ENCODE assay signal across 9 mouse cellular contexts in the genomic region with DNA sequence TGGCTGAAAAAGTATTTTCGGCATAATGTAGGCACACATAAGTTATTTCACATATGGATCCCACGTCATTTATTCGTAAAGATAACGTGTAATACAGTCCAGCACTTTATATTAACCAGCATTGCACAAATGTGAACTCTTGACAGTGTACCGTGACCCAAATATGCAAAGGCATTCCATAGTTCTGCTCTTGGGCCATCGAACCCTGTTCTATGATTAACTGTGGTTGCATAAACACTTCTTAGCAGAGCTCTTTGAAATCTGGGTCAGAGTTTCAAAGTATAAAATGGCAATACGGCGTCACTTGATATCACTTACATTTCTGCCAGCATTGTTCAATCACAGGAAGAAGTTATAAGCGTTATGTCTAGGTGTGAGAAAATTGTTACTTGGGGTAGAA. TPM values are rescaled to one million over a fixed set of nuclear protein-coding genes. Genes with fewer than 3 reads are reported as not detected.
A peak's percentile ranks its signal among the peaks of the same experiment; 100 is the strongest.
DNase-seq lines count a peak whose midpoint lies in the region; ATAC-seq and TF ChIP-seq lines count a peak whose summit lies in the region.
"Had no signal": no experiment of that assay in that cellular context is flagged by ENCODE, and none has a peak within 500 bp of the region (broad histone marks: within the 10 kb centered on the region; RNA-seq: fewer than 3 reads in every experiment).

No protein-coding gene starts in this region.

- no peaks in the 10 kb centered on the region for H3K27me3 ChIP-seq in lung, embryonic 15.5 days
- no peaks in the 10 kb centered on the region for H3K27me3 ChIP-seq in forebrain, embryonic 11.5 days (ENCODE audit: control insufficient read depth, insufficient read depth, low read length)
- H3K27me3 ChIP-seq in limb, embryonic 12.5 days, result no peaks in the 10 kb centered on the region
- H3K27me3 ChIP-seq in small intestine, adult 2 months (ENCODE audit: control insufficient read depth, insufficient read depth, low read length), result no peaks in the 10 kb centered on the region

- H3K27ac ChIP-seq in lung, embryonic 15.5 days, result peak overlapping the region; percentile 82; the same call in 1 of the 2 replicates
- no peak overlapping the region for H3K27ac ChIP-seq in forebrain, embryonic 11.5 days (ENCODE audit: low read depth, low read length)
- H3K27ac ChIP-seq in limb, embryonic 12.5 days, result no peak overlapping the region
- peak overlapping the region; percentile 84 for H3K27ac ChIP-seq in small intestine, adult 2 months (ENCODE audit: insufficient read depth, low read depth, low read length)

- peaks cover 24% of the 10 kb centered on the region for H3K4me1 ChIP-seq in lung, embryonic 15.5 days
- H3K4me1 ChIP-seq in forebrain, embryonic 11.5 days (replicated peaks; ENCODE audit: control insufficient read depth, insufficient read depth, low read length), result 0 out of 2 replicates have a peak, but pooled peaks cover 4% of the 10 kb centered on the region
- peaks cover 26% of the 10 kb centered on the region for H3K4me1 ChIP-seq in limb, embryonic 12.5 days (replicated peaks)
- peaks cover 10% of the 10 kb centered on the region; the same call in 1 of the 2 replicates for H3K4me1 ChIP-seq in small intestine, adult 2 months (ENCODE audit: control insufficient read depth, insufficient read depth, insufficient read length, low read length)

- H3K36me3 ChIP-seq in lung, embryonic 15.5 days, result no peaks in the 10 kb centered on the region; the same call in 1 of the 2 replicates
- H3K36me3 ChIP-seq in forebrain, embryonic 11.5 days (ENCODE audit: control insufficient read depth, insufficient read depth, low read length), result no peaks in the 10 kb centered on the region
- H3K36me3 ChIP-seq in limb, embryonic 12.5 days, result no peaks in the 10 kb centered on the region
- H3K36me3 ChIP-seq in small intestine, adult 2 months (ENCODE audit: control insufficient read depth, insufficient read depth, low read length), result no peaks in the 10 kb centered on the region

- DNase-seq in lung, postnatal 14 days, result no peak
- no peak for DNase-seq in forebrain, embryonic 11.5 days (ENCODE audit: low spot score)
- DNase-seq in adrenal gland, postnatal 14 days, result no peak
- DNase-seq in left cerebral cortex, postnatal 25 days (ENCODE audit: low spot score in 2 of 2), result no peak
- no peak for DNase-seq in adrenal gland, adult (ENCODE audit: inconsistent age in 2 of 2, low spot score in 1 of 2)
- DNase-seq: adrenal gland, postnatal 25 days had no signal

- intact Hi-C loops in left cerebral cortex, postnatal 25 days (cut with DNase I), result no loop called here

- 71% methylated on average over 9 of the region's 9 CpGs for WGBS in lung, embryonic 15.5 days
- WGBS in forebrain, embryonic 11.5 days, result 94% methylated on average over 9 of the region's 9 CpGs
- 87% methylated on average over 9 of the region's 9 CpGs for WGBS in limb, embryonic 12.5 days
- 28% methylated on average over 9 of the region's 9 CpGs for WGBS in small intestine, adult 2 months

- no peak for TF ChIP-seq CTCF in small intestine, adult 2 months (IDR thresholded peaks at IDR 0.05; ENCODE audit: extremely low read depth, insufficient read length, insufficient replicate concordance, low read depth, low read length)

- no peaks in the 10 kb centered on the region for H3K9me3 ChIP-seq in lung, embryonic 15.5 days
- H3K9me3 ChIP-seq in forebrain, embryonic 11.5 days (ENCODE audit: control insufficient read depth, low read length), result no peaks in the 10 kb centered on the region
- H3K9me3 ChIP-seq in limb, embryonic 12.5 days, result no peaks in the 10 kb centered on the region

- no peak for ATAC-seq in lung, embryonic 15.5 days (ENCODE audit: borderline replicate concordance, extremely low read depth, low FRiP score, low TSS enrichment)
- ATAC-seq in forebrain, embryonic 11.5 days (replicated peaks; ENCODE audit: low FRiP score), result no peak
- ATAC-seq in limb, embryonic 12.5 days (ENCODE audit: insufficient number of reproducible peaks, insufficient read depth, low FRiP score, low TSS enrichment, low read depth), result no peak

- peak overlapping the region; percentile 97 for H3K4me3 ChIP-seq in lung, embryonic 15.5 days
- no peak overlapping the region; the same call in 1 of the 2 replicates for H3K4me3 ChIP-seq in forebrain, embryonic 11.5 days (ENCODE audit: low read depth, low read length)
- H3K4me3 ChIP-seq in limb, embryonic 12.5 days (replicated peaks), result peak overlapping the region; percentile 98; the same call in 1 of the 2 replicates
- 0 out of 2 replicates have a peak overlapping the region, but pooled peaks have one; percentile 82 for H3K4me3 ChIP-seq in small intestine, adult 2 months (ENCODE audit: low read depth, low read length)

- peak overlapping the region; percentile 79 for H3K4me2 ChIP-seq in lung, embryonic 15.5 days
- H3K4me2 ChIP-seq in forebrain, embryonic 11.5 days (ENCODE audit: low read depth, low read length, severe bottlenecking), result peak overlapping the region; percentile 85; the same call in 1 of the 2 replicates
- H3K4me2 ChIP-seq in limb, embryonic 12.5 days, result peak overlapping the region; percentile 81

- TF ChIP-seq POLR2A in small intestine, adult 2 months (IDR thresholded peaks at IDR 0.05; ENCODE audit: low read depth, low read length), result no peak

- peak overlapping the region; percentile 96 for H3K9ac ChIP-seq in lung, embryonic 15.5 days
- peak overlapping the region; percentile 95; the same call in 1 of the 2 replicates for H3K9ac ChIP-seq in forebrain, embryonic 11.5 days (ENCODE audit: low read length)
- no peak overlapping the region for H3K9ac ChIP-seq in limb, embryonic 12.5 days (replicated peaks)

RNA-seq across cellular contexts. Expression of gene Ubqln1, which starts 0.9 kb away (rescaled TPM):
- polyA plus RNA-seq in lung, embryonic 15.5 days (2015; fragmentation: Nextera tagmentation; extraction: Ambion mirVana), result 99.4 and 101 TPM in 2 replicates
- 153 and 158 TPM in 2 replicates for polyA plus RNA-seq in forebrain, embryonic 11.5 days (2014; fragmentation: Nextera tagmentation; extraction: Ambion mirVana)
- polyA plus RNA-seq in limb, embryonic 12.5 days (2016; fragmentation: Nextera tagmentation; extraction: Ambion mirVana), result 137 and 141 TPM in 2 replicates
- polyA plus RNA-seq in small intestine, adult 2 months (2012; rRNA removed), result 62.3 and 118 TPM in 2 replicates
- total RNA-seq in adrenal gland, postnatal 14 days (2021), result 103 and 113 TPM in 2 replicates
- total RNA-seq in left cerebral cortex, postnatal 25 days (2021), result 100 to 1,000 TPM; 141 TPM

RNA-seq across cellular contexts. Expression of gene Idnk, which starts 58.9 kb away (rescaled TPM):
- polyA plus RNA-seq in lung, embryonic 15.5 days (2015; fragmentation: Nextera tagmentation; extraction: Ambion mirVana), result 34.9 and 36.2 TPM in 2 replicates
- 41.6 and 45.8 TPM in 2 replicates for polyA plus RNA-seq in forebrain, embryonic 11.5 days (2014; fragmentation: Nextera tagmentation; extraction: Ambion mirVana)
- 40.9 and 43.2 TPM in 2 replicates for polyA plus RNA-seq in limb, embryonic 12.5 days (2016; fragmentation: Nextera tagmentation; extraction: Ambion mirVana)
- polyA plus RNA-seq in small intestine, adult 2 months (2012; rRNA removed), result 7.9 and 18.1 TPM in 2 replicates
- 45.4 and 48.0 TPM in 2 replicates for total RNA-seq in adrenal gland, postnatal 14 days (2021)
- 10 to 100 TPM; 28.3 to 30.0 TPM for total RNA-seq in left cerebral cortex, postnatal 25 days (2021)

RNA-seq across cellular contexts. Expression of gene Gkap1, which starts 59.1 kb away (rescaled TPM):
- 22.7 and 23.6 TPM in 2 replicates for polyA plus RNA-seq in lung, embryonic 15.5 days (2015; fragmentation: Nextera tagmentation; extraction: Ambion mirVana)
- 44.9 and 48.5 TPM in 2 replicates for polyA plus RNA-seq in forebrain, embryonic 11.5 days (2014; fragmentation: Nextera tagmentation; extraction: Ambion mirVana)
- polyA plus RNA-seq in limb, embryonic 12.5 days (2016; fragmentation: Nextera tagmentation; extraction: Ambion mirVana), result 27.5 and 28.6 TPM in 2 replicates
- polyA plus RNA-seq in small intestine, adult 2 months (2012; rRNA removed), result 0.38 and 1.0 TPM in 2 replicates
- 41.8 and 42.0 TPM in 2 replicates for total RNA-seq in adrenal gland, postnatal 14 days (2021)
- 10 to 100 TPM; 16.8 to 18.3 TPM for total RNA-seq in left cerebral cortex, postnatal 25 days (2021)

Comparison
In these comparisons a context has a peak if more than half of its experiments do, and no peak if none do; other contexts are left out.
1. H3K27ac ChIP-seq: peak in lung, embryonic 15.5 days (single experiment) and small intestine, adult 2 months (single experiment); none in forebrain, embryonic 11.5 days (single experiment) and limb, embryonic 12.5 days (single experiment).
2. RNA of gene Gkap1, which starts 59.1 kb away (polyA plus RNA-seq): 44.9 to 48.5 TPM in forebrain, embryonic 11.5 days, 27.5 to 28.6 TPM in limb, embryonic 12.5 days and 22.7 to 23.6 TPM in lung, embryonic 15.5 days; 0.38 to 1.0 TPM in small intestine, adult 2 months; every median in the first group is over 10 times any median in the second.
3. Peak in every context shown above with its lines, with median percentiles within 50 percentile points of each other: H3K4me2 ChIP-seq.